Mouse (Mus musculus): Measurements from ENCODE around the gene Ptrh2. TPM values are rescaled to one million over a fixed set of nuclear protein-coding genes. Genes with fewer than 3 reads are reported as not detected.
"Not testable (repeated sequence)": the region's sequence is repeated elsewhere in the genome, so short reads cannot be mapped to it uniquely, and the experiment has no call there.

The Ptrh2 gene
- total RNA-seq, 2 experiments from 2014 or later, result 6.2 to 7.3 TPM

GRCm38 (mm10) chr11:86724004-86724403 lies 40.2 kb downstream of the Ptrh2 start:
- no peak for DNase-seq
- intact Hi-C loops (cut with DNase I), result no loop called here

GRCm38 (mm10) chr11:86724982-86725381 lies 41.2 kb downstream of the Ptrh2 start:
- no peak for DNase-seq
- intact Hi-C loops (cut with DNase I), result no loop called here

GRCm38 (mm10) chr11:86725607-86726006 lies 41.8 kb downstream of the Ptrh2 start:
- DNase-seq, result no peak
- intact Hi-C loops (cut with DNase I), result no loop called here

- intact Hi-C loops (cut with DNase I), result no loop called here
- no peak for DNase-seq
Measured at GRCm38 (mm10) chr11:86731443-86731842, 47.7 kb downstream of the Ptrh2 start.

GRCm38 (mm10) chr11:86734241-86734939 lies 50.6 kb downstream of the Ptrh2 start:
- DNase-seq, result no peak
- intact Hi-C loops (cut with DNase I), result no loop called here

- no peak for DNase-seq
- intact Hi-C loops (cut with DNase I), result no loop called here
Measured at GRCm38 (mm10) chr11:86734993-86735392, 51.2 kb downstream of the Ptrh2 start.

GRCm38 (mm10) chr11:86737301-86738000 lies 53.7 kb downstream of the Ptrh2 start:
- intact Hi-C loops (cut with DNase I), result no loop called here
- no peak for DNase-seq

GRCm38 (mm10) chr11:86738308-86738707 lies 54.5 kb downstream of the Ptrh2 start:
- intact Hi-C loops (cut with DNase I); DNase-seq: not testable (repeated sequence)

GRCm38 (mm10) chr11:86738956-86739355 lies 55.2 kb downstream of the Ptrh2 start:
- intact Hi-C loops (cut with DNase I), result no loop called here
- no peak for DNase-seq

- DNase-seq, result no peak
- intact Hi-C loops (cut with DNase I), result no loop called here
Measured at GRCm38 (mm10) chr11:86739470-86739869, 55.7 kb downstream of the Ptrh2 start.

GRCm38 (mm10) chr11:86741505-86741904 lies 57.7 kb downstream of the Ptrh2 start:
- intact Hi-C loops (cut with DNase I), result no loop called here
- no peak for DNase-seq

Other genes starting within 250 kb of the Ptrh2 start
- 10 to 100 TPM; 29.5 to 29.7 TPM for gene Rnft1, start 199.3 kb upstream of the Ptrh2 start, total RNA-seq (2021)
- 10 to 100 TPM; 19.3 to 23.2 TPM for gene Rps6kb1, start 139.2 kb upstream of the Ptrh2 start, total RNA-seq (2021)
- 1 to 10 TPM; 6.2 to 6.7 TPM for gene Tubd1, start 139.0 kb upstream of the Ptrh2 start, total RNA-seq (2021)
- gene Vmp1, start 149 bp upstream of the Ptrh2 start, total RNA-seq (2021), result 10 to 100 TPM; 49.4 to 69.0 TPM
- 100 to 1,000 TPM; 139 to 149 TPM for gene Cltc, start 73.6 kb downstream of the Ptrh2 start, total RNA-seq (2021)
- 10 to 100 TPM; 18.7 to 18.9 TPM for gene Dhx40, start 123.8 kb downstream of the Ptrh2 start, total RNA-seq (2021)

Data from heart, postnatal 36 days (tissue).